Comparison of ENCODE assay signal across 13 mouse cellular contexts in the genomic region with DNA sequence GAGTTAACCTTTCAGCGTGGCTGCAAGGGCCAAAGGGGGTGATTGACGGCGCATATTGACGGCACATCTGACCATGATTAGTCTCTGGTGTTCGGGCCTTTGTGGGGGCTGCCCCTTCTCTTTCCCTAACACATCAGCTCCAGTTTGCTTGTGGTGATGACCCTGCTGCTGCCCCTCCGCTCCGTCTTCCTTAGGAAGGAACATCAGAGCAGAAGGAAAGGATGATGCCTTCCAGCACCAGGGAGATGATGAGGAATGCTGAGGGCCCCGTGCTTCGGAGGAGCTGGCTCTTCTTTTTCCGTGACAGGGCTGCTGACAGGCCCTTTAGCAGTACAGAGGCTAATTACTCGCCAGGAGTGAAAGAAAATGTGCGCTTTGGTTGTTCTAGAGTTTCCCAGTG.
DNase-seq lines count a peak whose midpoint lies in the region; TF ChIP-seq lines count a peak whose summit lies in the region.
"Had no signal": no experiment of that assay in that cellular context is flagged by ENCODE, and none has a peak within 500 bp of the region (broad histone marks: within the 10 kb centered on the region; RNA-seq: fewer than 3 reads in every experiment).

No protein-coding gene starts in this region.

- H3K27me3 ChIP-seq in heart, adult 2 months (ENCODE audit: control insufficient read depth, insufficient read depth, low read length) = no peaks in the 10 kb centered on the region
- H3K27me3 ChIP-seq: liver, embryonic 13.5 days had no signal

- no peak overlapping the region for H3K27ac ChIP-seq in heart, adult 2 months
- H3K27ac ChIP-seq: left cerebral cortex, adult 2 months; liver, embryonic 13.5 days had no signal

- H3K9ac ChIP-seq in heart, adult 2 months (ENCODE audit: low read depth, low read length) = no peak overlapping the region
- H3K9ac ChIP-seq: liver, embryonic 13.5 days had no signal

- no peak for TF ChIP-seq POLR2A in heart, adult 2 months (IDR thresholded peaks at IDR 0.05; ENCODE audit: insufficient read depth, low read depth, low read length)

- no peaks in the 10 kb centered on the region for H3K4me1 ChIP-seq in heart, adult 2 months (ENCODE audit: control insufficient read depth, insufficient read depth, low read length)
- H3K4me1 ChIP-seq: liver, embryonic 13.5 days had no signal

- H3K36me3 ChIP-seq in heart, adult 2 months (ENCODE audit: control insufficient read depth, insufficient read depth, low read length) = no peaks in the 10 kb centered on the region
- H3K36me3 ChIP-seq: liver, embryonic 13.5 days had no signal

- H3K4me3 ChIP-seq in heart, adult 2 months = no peak overlapping the region
- H3K4me3 ChIP-seq: left cerebral cortex, adult 2 months; liver, embryonic 13.5 days had no signal

- WGBS in heart, adult 2 months = 56% methylated on average over 12 of the region's 12 CpGs

- no peak for TF ChIP-seq CTCF in heart, adult 2 months (IDR thresholded peaks at IDR 0.05)

- no peak for TF ChIP-seq EP300 in heart, adult 2 months (IDR thresholded peaks at IDR 0.05; ENCODE audit: insufficient read depth, low read depth, low read length)

- DNase-seq in heart, adult 11 months = peak; percentile 39
- DNase-seq in heart, adult 2 months = no peak
- peak; percentile 9 for DNase-seq in thymus, postnatal 4 days
- DNase-seq in thymus, postnatal 10 days (ENCODE audit: low spot score in 2 of 2) = no peak
- DNase-seq in hindlimb bud, embryonic 11.5 days (ENCODE audit: extremely low spot score, low read depth, low spot score) = peak; percentile 39
- no peak for DNase-seq in lung, postnatal 36 days
- DNase-seq in gastrocnemius, postnatal 36 days = no peak
- no peak for DNase-seq in right cerebral cortex, postnatal 25 days
- DNase-seq: adrenal gland, postnatal 25 days; cerebellum, postnatal 36 days; heart, postnatal 4 days; liver, embryonic 13.5 days had no signal

- intact Hi-C loops in heart, adult 2 months (cut with DNase I) = no loop called here
- intact Hi-C loops in gastrocnemius, postnatal 36 days (cut with DNase I) = no loop called here

- no peaks in the 10 kb centered on the region for H3K79me2 ChIP-seq in heart, adult 2 months (replicated peaks; ENCODE audit: control insufficient read depth, insufficient read depth, low read length)

Comparison
In these comparisons a context has a peak if more than half of its experiments do, and no peak if none do; other contexts are left out.
1. DNase-seq: peak in heart, adult 11 months (single experiment), thymus, postnatal 4 days (single experiment) and hindlimb bud, embryonic 11.5 days (single experiment); none in heart, adult 2 months (0 of 2), thymus, postnatal 10 days (0 of 2), lung, postnatal 36 days (single experiment), gastrocnemius, postnatal 36 days (0 of 2) and right cerebral cortex, postnatal 25 days (single experiment).